Mouse (Mus musculus) forebrain, embryonic 15.5 days (tissue): ENCODE results near the gene Dhx9. TPM values are rescaled to one million over a fixed set of nuclear protein-coding genes. Genes with fewer than 3 reads are reported as not detected.
"Not testable (repeated sequence)": the region's sequence is repeated elsewhere in the genome, so short reads cannot be mapped to it uniquely, and the experiment has no call there.

ENCODE experiments used
- ATAC-seq: fragments of 200-750 bp; cut with Nextera tagmentation; replicated peaks from 2 replicates; pipeline ENCODE4 v1.8.0; 2017; ENCODE audit warnings: mild to moderate bottlenecking, moderate TSS enrichment, moderate library complexity
- H3K27ac ChIP-seq: fragments of 300-500 bp; sonication (generic); replicated peaks from 2 replicates; pipeline ENCODE4 v1.5.1; 2015; ENCODE audit warnings: mild to moderate bottlenecking, inconsistent platforms
- H3K27me3 ChIP-seq: fragments of 300-500 bp; sonication (generic); 2 replicates; pipeline ENCODE4 v1.6.1; 2015; ENCODE audit warnings: inconsistent platforms
- H3K36me3 ChIP-seq: fragments of 300-500 bp; sonication (generic); 2 replicates; pipeline ENCODE4 v1.6.1; 2015; ENCODE audit warnings: mild to moderate bottlenecking, inconsistent platforms
- H3K4me1 ChIP-seq: fragments of 300-500 bp; sonication (generic); 2 replicates; pipeline ENCODE4 v1.6.1; 2015; ENCODE audit warnings: inconsistent platforms
- H3K4me2 ChIP-seq: fragments of 300-500 bp; sonication (generic); replicated peaks from 2 replicates; pipeline ENCODE4 v1.6.1; 2015; ENCODE audit warnings: mild to moderate bottlenecking, inconsistent platforms
- H3K4me3 ChIP-seq: fragments of 300-500 bp; sonication (generic); 2 replicates; pipeline ENCODE4 v1.5.1; 2015; ENCODE audit warnings: mild to moderate bottlenecking, inconsistent platforms
- H3K9ac ChIP-seq: fragments of 300-500 bp; sonication (generic); replicated peaks from 2 replicates; pipeline ENCODE4 v1.6.1; 2015; ENCODE audit warnings: mild to moderate bottlenecking, inconsistent platforms
- H3K9me3 ChIP-seq: fragments of 300-500 bp; sonication (generic); 2 replicates; pipeline ENCODE4 v1.6.1; 2016; ENCODE audit warnings: inconsistent platforms
- WGBS: fragments of 180-500 bp; shearing (Covaris S2); methylation state at CpG from one replicate; pipeline ENCODE4 v1.1.7; 2015; ENCODE audit warnings: mixed read lengths; 5-methylcytosine and 5-hydroxymethylcytosine counted together
- polyA plus RNA-seq: library from polyadenylated mRNA; unstranded; fragments of >200 nt; fragmentation: Nextera tagmentation; extraction: Ambion mirVana; gene quantifications from 2 replicates; pipeline ENCODE4 v1.2.1, GENCODE M21; 2015

The Dhx9 gene
- polyA plus RNA-seq, 1 experiment from 2014 or later, result 37.4 TPM

DNA sequence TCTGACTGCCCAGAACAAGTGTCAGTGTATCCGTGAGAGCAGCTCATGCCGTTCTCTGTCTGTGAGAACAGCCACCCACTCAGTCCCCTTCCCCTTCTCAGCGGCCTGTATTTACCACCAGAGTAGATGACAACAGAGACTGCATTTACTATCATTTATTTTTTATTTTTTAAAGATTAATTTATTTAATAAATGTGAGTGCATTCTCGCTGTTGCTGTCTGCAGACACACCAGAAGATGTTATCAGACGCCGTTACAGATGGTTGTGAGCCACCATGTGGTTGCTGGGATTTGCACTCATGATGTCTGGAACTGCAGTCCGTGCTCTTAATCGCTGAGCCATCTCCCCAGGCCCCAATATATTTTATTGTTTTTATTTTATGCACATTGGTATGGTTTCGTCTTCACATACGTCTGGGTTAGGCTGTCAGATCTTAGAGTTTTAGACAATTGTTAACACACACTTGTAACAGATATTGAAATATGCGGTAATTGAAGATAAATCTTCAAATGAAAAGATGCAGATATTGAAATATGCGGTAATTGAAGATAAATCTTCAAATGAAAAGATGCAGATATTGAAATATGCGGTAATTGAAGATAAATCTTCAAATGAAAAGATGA is 74.0 kb downstream of the Dhx9 start:
- not testable (repeated sequence) for H3K4me3 ChIP-seq, H3K4me1 ChIP-seq, H3K27ac ChIP-seq, H3K9me3 ChIP-seq, H3K36me3 ChIP-seq, H3K9ac ChIP-seq, H3K4me2 ChIP-seq, H3K27me3 ChIP-seq, ATAC-seq
- WGBS, result 79% methylated on average over 13 of the region's 13 CpGs

DNA sequence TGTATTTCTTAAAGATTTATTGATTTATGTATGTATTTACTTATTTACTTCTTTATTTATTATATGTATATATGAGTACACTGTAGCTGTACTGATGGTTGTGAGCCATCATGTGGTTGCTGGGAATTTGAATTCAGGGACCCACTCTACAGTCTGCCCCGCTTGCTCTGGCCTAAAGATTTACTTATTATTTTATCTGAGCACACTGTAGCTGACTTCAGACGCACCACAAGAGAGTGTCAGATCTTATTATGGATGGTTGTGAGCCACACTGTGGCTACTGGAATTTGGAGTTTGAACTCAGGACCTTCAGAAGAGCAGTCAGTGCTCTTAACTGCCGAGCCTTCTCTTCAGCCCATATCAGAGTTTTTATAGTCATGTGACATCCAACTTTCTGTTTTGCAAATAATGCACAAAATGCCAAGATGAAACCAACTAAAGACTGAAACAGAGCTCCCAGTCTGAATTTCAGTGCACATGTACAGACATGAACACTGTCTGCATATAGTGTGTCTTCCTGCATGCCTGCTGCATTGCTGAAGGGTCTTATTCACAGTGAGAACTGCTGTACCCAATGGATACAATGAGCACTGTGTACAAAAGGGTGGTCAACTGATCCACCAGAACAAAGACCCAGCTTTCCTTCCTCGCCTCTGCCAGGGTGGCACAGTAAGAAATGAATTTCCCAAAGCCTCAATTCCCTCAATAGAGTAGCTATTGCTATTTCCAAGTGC is 74.6 kb downstream of the Dhx9 start:
- H3K36me3 ChIP-seq, H3K27me3 ChIP-seq, ATAC-seq, H3K4me2 ChIP-seq, H3K9ac ChIP-seq, H3K27ac ChIP-seq, H3K4me3 ChIP-seq, H3K4me1 ChIP-seq, H3K9me3 ChIP-seq: not testable (repeated sequence)
- WGBS, result 70% methylated on average over 3 of the region's 4 CpGs

DNA sequence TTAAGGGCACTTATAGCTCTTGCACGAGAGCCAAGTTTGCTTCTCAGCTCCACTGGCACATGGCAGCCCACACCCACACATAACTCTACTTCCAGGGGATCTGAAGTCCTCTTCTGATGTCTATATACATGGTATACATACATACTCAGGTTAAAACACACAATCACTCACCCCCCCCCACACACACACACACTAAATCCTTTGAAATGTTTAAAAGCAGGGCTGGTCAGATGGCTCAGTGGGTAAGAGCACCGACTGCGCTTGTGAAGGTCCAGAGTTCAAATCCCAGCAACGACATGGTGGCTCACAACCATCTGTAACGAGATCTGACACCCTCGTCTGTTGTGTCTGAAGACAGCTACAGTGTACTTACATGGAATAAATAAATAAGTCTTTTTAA is 75.7 kb downstream of the Dhx9 start:
- WGBS, result 88% methylated on average over 6 of the region's 6 CpGs

DNA sequence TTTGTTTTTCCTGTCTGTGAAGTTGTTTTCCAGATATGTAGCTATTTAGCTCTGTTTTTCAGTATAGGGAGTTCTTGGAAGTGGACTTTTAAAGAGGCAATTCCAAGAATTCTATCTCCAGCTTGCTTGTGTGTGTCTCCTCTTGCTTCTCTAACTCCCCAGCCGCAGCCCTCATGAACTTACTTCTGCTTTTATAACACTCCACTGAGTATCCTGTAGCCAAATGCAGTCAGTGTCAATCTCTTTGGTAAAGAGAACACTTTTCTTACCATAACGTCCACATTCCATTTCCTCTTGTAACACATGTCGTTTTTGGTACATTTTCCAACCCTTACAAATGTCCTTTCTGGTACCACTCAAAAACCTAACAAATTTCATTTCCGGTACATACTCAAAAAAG is 76.5 kb downstream of the Dhx9 start:
- not testable (repeated sequence) for H3K27ac ChIP-seq, H3K4me3 ChIP-seq, H3K27me3 ChIP-seq, H3K4me1 ChIP-seq, H3K9ac ChIP-seq, H3K9me3 ChIP-seq, H3K4me2 ChIP-seq, H3K36me3 ChIP-seq, ATAC-seq
- WGBS, result 94% methylated on average over 2 of the region's 4 CpGs

More for the DNA sequence above, 75.7 kb downstream of the Dhx9 start:
- Histone ChIP-seq H3K4me1 (no peaks in the 10 kb centered on the region), H3K9ac (no peak overlapping the region), H3K36me3 (no peaks in the 10 kb centered on the region), H3K4me3 (no peak overlapping the region), H3K9me3 (no peaks in the 10 kb centered on the region), H3K27me3 (no peaks in the 10 kb centered on the region), H3K27ac (no peak overlapping the region), H3K4me2 (no peak overlapping the region)
- no peak for ATAC-seq

DNA sequence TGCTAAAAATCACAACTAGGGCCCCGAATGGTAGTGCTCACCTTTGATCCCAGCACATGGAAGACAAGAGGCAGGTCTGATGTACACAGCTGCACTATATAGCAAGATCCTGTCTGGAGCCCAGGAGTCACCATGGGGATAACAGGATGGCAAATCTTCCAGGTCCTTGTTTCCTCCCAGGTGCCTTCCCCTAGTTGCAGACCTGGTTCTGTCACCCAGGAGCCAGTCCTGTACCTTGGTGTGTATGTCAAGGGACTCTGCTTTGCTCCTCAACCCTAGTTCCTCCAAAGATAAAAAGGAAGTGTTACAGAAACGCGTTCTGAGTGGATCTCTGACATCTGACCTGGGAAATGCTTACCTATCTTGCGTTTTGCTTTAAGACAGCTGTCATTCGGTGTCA is 79.2 kb downstream of the Dhx9 start:
- H3K36me3 ChIP-seq, H3K4me1 ChIP-seq, H3K27ac ChIP-seq, H3K9me3 ChIP-seq, H3K4me3 ChIP-seq, H3K4me2 ChIP-seq, ATAC-seq, H3K9ac ChIP-seq, H3K27me3 ChIP-seq: not testable (repeated sequence)
- 93% methylated on average over 5 of the region's 5 CpGs for WGBS

DNA sequence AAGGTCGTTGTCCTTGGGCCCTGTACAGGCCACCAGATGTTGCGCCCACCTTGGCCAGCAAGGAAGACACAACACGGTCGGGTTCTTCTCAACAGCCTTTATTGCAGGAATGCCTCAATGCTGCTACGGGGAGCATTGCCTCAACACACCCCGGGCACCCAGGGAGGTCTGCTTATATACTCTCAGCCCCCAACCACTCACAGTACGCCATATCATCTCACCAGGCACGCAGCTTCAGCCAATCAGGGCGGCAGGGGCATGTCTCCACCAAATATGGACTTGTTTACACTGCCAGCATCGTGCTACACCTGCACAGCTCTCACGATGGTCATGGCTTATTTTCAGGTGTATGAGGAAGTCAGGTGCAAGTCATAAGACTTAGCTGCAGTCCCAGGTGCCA is 79.8 kb downstream of the Dhx9 start:
- H3K9ac ChIP-seq, H3K4me2 ChIP-seq, ATAC-seq, H3K27ac ChIP-seq, H3K9me3 ChIP-seq, H3K27me3 ChIP-seq, H3K4me1 ChIP-seq, H3K4me3 ChIP-seq, H3K36me3 ChIP-seq: not testable (repeated sequence)
- WGBS, result 91% methylated on average over 11 of the region's 11 CpGs

Other genes with a start within 250 kb of the Dhx9 start
- 14.5 and 14.7 TPM in 2 replicates for gene Lamc1, start 154.9 kb downstream of the Dhx9 start, polyA plus RNA-seq
- gene Shcbp1l, start 62.5 kb downstream of the Dhx9 start, polyA plus RNA-seq, result 0.41 and 0.42 TPM in 2 replicates
- 7.2 and 8.2 TPM in 2 replicates for gene Npl, start 62.4 kb upstream of the Dhx9 start, polyA plus RNA-seq
- 19.2 and 19.7 TPM in 2 replicates for gene Rgs8, start 165.4 kb upstream of the Dhx9 start, polyA plus RNA-seq